Mouse (Mus musculus) limb, embryonic 13.5 days (tissue): ENCODE data around the gene 2410004P03Rik. TPM values are rescaled to one million over a fixed set of nuclear protein-coding genes. Genes with fewer than 3 reads are reported as not detected.

Source experiments
- ATAC-seq: fragments of 200-750 bp; cut with Nextera tagmentation; 2 replicates; pipeline ENCODE4 v1.8.0; 2017; ENCODE audit warnings: low read depth, moderate number of reproducible peaks, moderate TSS enrichment; ENCODE audit not compliant: low FRiP score
- H3K27ac ChIP-seq: fragments of 300-500 bp; sonication (generic); 2 replicates; pipeline ENCODE4 v1.5.1; 2015; ENCODE audit warnings: inconsistent platforms, mild to moderate bottlenecking, moderate library complexity
- H3K27me3 ChIP-seq: fragments of 300-500 bp; sonication (generic); 2 replicates; pipeline ENCODE4 v1.6.1; 2015; ENCODE audit warnings: mild to moderate bottlenecking, inconsistent platforms
- H3K36me3 ChIP-seq: fragments of 300-500 bp; sonication (generic); 2 replicates; pipeline ENCODE4 v1.6.1; 2015; ENCODE audit warnings: inconsistent platforms, mild to moderate bottlenecking, moderate library complexity
- H3K4me1 ChIP-seq: fragments of 300-500 bp; sonication (generic); 2 replicates; pipeline ENCODE4 v1.6.1; 2015; ENCODE audit warnings: inconsistent platforms
- H3K4me2 ChIP-seq: fragments of 300-500 bp; sonication (generic); replicated peaks from 2 replicates; pipeline ENCODE4 v1.6.1; 2015; ENCODE audit warnings: inconsistent platforms, mild to moderate bottlenecking, moderate library complexity
- H3K4me3 ChIP-seq: fragments of 300-500 bp; sonication (generic); 2 replicates; pipeline ENCODE4 v1.5.1; 2015; ENCODE audit warnings: moderate library complexity, mild to moderate bottlenecking, inconsistent platforms
- H3K9ac ChIP-seq: fragments of 300-500 bp; sonication (generic); 2 replicates; pipeline ENCODE4 v1.6.1; 2015; ENCODE audit warnings: mild to moderate bottlenecking, inconsistent platforms
- H3K9me3 ChIP-seq: fragments of 300-500 bp; sonication (generic); 2 replicates; pipeline ENCODE4 v1.6.1; 2016; ENCODE audit warnings: inconsistent platforms
- WGBS: fragments of 180-500 bp; shearing (Covaris S2); methylation state at CpG from one replicate; pipeline ENCODE4 v1.1.7; 2015; 5-methylcytosine and 5-hydroxymethylcytosine counted together
- polyA plus RNA-seq: library from polyadenylated mRNA; unstranded; fragments of >200 nt; fragmentation: Nextera tagmentation; extraction: Ambion mirVana; gene quantifications from 2 replicates; pipeline ENCODE4 v1.2.1, GENCODE M21; 2015

2410004P03Rik gene
- polyA plus RNA-seq, 1 experiment from 2014 or later = 0.52 TPM

DNA sequence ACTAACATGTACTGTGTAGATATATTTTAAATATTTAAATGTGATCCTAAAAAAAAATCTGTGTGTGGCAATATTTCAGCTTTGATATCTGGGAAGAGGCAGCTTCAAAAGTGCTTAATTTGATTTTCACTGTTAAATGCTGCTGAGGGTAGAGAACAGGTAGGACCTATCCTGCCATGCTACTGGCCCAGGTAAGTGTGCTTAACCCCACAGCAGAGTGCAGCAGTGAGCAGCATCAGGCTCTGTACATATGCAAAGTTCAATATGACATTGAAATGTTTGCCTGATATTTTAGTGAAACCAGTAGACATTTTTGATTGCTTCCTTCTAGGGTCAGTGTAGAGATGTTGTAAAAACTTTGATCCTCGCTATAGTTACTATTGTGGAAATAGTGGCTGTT, 25.7 kb downstream of the 2410004P03Rik start:
- H3K9ac ChIP-seq = no peak overlapping the region
- H3K36me3 ChIP-seq = peaks cover 42% of the 10 kb centered on the region
- 94% methylated on average over 1 of the region's 1 CpGs for WGBS
- H3K4me2 ChIP-seq = no peak overlapping the region
- no peak overlapping the region for H3K4me3 ChIP-seq
- H3K27me3 ChIP-seq = no peaks in the 10 kb centered on the region
- no peaks in the 10 kb centered on the region for H3K4me1 ChIP-seq
- no peak overlapping the region for H3K27ac ChIP-seq
- ATAC-seq = no peak
- no peaks in the 10 kb centered on the region for H3K9me3 ChIP-seq

DNA sequence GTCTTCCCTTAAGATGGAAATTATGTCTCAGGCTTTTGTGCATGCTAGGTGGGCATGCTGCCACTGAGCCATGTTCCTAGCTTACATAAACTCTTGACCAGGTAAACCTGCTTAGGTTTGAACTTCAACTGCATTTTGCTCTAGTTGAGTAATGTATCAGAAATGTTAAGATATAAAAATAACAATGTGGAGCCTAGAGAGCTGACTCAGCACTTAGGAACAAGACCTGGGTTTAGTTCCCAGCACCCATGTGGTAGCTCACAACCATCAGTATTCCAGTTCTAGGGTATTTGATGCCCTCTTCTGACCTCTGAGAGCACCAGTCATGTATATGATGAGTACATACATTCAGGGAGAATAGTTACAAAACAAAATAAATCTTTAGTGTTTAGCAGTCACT, 34.4 kb downstream of the 2410004P03Rik start:
- Histone ChIP-seq H3K27me3 (no peaks in the 10 kb centered on the region), H3K9me3 (no peaks in the 10 kb centered on the region), H3K27ac (no peak overlapping the region), H3K4me3 (no peak overlapping the region), H3K4me1 (no peaks in the 10 kb centered on the region), H3K36me3 (peaks cover 82% of the 10 kb centered on the region), H3K9ac (no peak overlapping the region), H3K4me2 (no peak overlapping the region)
- no peak for ATAC-seq

DNA sequence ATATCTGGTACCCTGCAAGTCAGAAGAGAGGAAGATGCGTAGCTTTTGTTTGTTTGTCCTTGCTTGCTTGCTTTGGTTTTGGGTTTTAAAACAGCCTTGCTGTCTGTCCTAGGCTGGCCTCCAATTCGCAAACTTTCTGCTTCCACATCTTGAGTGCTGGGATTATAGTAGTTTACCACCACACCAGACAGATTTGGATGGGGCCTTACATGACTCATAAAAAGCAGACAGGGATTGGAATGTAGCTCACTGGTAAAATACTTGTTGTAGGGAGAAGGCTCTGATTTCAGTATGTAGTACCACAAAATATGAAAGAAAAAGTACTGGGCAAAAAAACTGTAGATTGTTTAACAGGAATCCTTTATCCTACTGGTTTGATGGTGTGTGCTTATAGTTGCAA, 44.7 kb downstream of the 2410004P03Rik start:
- Histone ChIP-seq H3K27ac (no peak overlapping the region), H3K4me1 (no peaks in the 10 kb centered on the region), H3K9ac (no peak overlapping the region), H3K4me3 (no peak overlapping the region), H3K27me3 (no peaks in the 10 kb centered on the region), H3K36me3 (peaks cover 42% of the 10 kb centered on the region), H3K4me2 (no peak overlapping the region), H3K9me3 (no peaks in the 10 kb centered on the region)
- 90% methylated on average over 2 of the region's 2 CpGs for WGBS
- no peak for ATAC-seq

DNA sequence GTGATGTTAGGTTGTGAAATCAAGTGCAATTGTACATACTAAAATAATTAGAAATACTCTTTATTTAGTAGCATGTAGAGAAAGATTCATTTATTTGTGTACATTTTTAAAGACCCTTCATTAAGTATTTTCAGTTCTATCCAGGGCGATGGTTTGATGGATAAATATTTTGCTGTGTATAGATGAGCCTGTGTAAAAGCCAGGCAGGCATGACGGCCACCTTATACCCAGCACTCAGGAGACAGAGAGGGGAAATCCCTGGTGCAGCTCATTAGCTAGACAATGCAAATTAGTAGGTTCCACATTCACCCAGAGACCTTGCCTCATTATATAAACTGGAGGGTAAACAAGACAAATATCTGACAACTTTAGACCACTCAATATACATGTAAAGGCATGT, 48.2 kb downstream of the 2410004P03Rik start:
- no peak overlapping the region for H3K9ac ChIP-seq
- H3K36me3 ChIP-seq = peaks cover 48% of the 10 kb centered on the region
- no peaks in the 10 kb centered on the region for H3K27me3 ChIP-seq
- H3K4me3 ChIP-seq = no peak overlapping the region
- no peak overlapping the region for H3K27ac ChIP-seq
- 86% methylated on average over 2 of the region's 2 CpGs for WGBS
- no peak overlapping the region for H3K4me2 ChIP-seq
- no peak for ATAC-seq
- H3K9me3 ChIP-seq = no peaks in the 10 kb centered on the region
- no peaks in the 10 kb centered on the region for H3K4me1 ChIP-seq

DNA sequence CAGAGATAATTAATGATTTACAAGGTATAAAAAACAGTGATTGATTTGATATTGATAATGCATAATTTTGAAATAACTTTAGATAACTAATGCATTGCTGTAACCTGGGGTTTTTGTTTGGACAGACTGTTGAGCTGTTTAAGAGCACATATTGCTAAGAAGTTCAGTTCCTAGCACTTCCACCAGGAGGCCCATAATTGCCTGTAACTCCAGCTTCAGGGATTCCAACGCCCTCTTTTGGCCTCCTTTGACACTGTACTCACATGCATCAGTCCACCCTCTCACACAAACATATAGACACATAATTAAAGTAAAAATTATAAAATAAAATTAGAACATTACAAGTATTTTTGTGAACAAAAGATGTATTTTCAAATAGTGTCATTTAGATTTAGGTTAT, 52.7 kb downstream of the 2410004P03Rik start:
- Histone ChIP-seq H3K27ac (no peak overlapping the region), H3K27me3 (no peaks in the 10 kb centered on the region), H3K9ac (no peak overlapping the region), H3K4me3 (no peak overlapping the region), H3K4me1 (no peaks in the 10 kb centered on the region), H3K4me2 (no peak overlapping the region), H3K9me3 (no peaks in the 10 kb centered on the region), H3K36me3 (peaks cover 44% of the 10 kb centered on the region)
- WGBS = 64% methylated on average over 1 of the region's 1 CpGs
- no peak for ATAC-seq

Other genes with a start within 250 kb of the 2410004P03Rik start
- 2.6 and 2.8 TPM in 2 replicates for gene Greb1, start 210.8 kb downstream of the 2410004P03Rik start, polyA plus RNA-seq
- gene E2f6, start 200.8 kb downstream of the 2410004P03Rik start, polyA plus RNA-seq = 58.3 and 59.8 TPM in 2 replicates
- 14.7 and 14.9 TPM in 2 replicates for gene Rock2, start 116.8 kb downstream of the 2410004P03Rik start, polyA plus RNA-seq
- gene Pqlc3, start 11.3 kb downstream of the 2410004P03Rik start, polyA plus RNA-seq = 7.2 and 10.2 TPM in 2 replicates
- gene Kcnf1, start 165.2 kb upstream of the 2410004P03Rik start, polyA plus RNA-seq = 0.63 and 0.80 TPM in 2 replicates